Mouse (Mus musculus) ovary, adult 10 weeks (tissue): ENCODE measurements around the gene Usp17la. TPM values are rescaled to one million over a fixed set of nuclear protein-coding genes. Genes with fewer than 3 reads are reported as not detected.

ENCODE experiments used
- polyA plus RNA-seq: library from polyadenylated mRNA; stranded (reverse); fragments of 350-450 nt; fragmentation: Illumina TruSeq; extraction: RNeasy Lipid Tissue Mini Kit (QIAGEN cat#74804); gene quantifications from one replicate; pipeline ENCODE4 v1.2.3, GENCODE M21; 2014

The Usp17la gene
- polyA plus RNA-seq, result not detected

DNA sequence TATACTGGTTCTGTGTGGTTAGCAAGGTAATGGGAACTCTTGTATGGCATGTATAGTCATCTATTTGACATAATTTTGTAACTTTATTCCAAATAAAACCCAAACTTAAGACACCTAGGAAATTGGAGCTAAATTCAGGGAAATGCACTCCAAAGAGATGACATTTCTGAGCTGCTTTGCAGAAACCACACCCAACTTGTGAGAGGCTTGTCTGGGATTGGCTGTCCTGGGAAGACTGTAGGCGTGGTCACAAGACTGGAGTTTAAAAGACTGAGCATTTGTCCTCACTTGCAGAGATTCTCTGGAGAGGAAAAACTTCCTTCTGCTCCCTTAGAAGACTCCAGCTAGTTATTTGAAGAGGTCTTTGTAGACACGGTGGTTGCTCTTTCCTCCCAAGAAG is at the start of gene Usp17la:
Gene Usp17la, plus strand, starts transcription at position 301 of the 400 bp plus-strand sequence.

DNA sequence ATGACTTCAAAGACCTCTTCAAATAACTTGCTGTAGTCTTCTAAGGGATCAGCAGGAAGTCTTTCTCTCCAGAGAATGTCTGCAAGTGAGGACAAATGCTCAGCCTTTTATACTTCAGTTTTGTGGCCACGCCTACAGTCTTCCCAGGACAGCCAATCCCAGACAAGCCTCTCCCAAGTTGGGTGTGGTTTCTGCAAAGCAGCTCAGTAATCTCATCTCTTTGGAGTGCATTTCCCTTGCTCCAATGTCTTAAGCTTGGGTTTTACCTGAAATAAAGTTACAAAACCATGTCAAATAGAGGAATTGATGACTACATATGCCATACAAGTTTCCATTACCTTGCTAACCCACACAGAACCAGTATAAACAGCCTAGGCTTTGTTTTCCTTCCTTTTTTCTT is 14.3 kb upstream of the Usp17la start, which contains the start of gene Usp17lb:
Gene Usp17lb, minus strand, starts transcription at position 101 of the 400 bp plus-strand sequence.

DNA sequence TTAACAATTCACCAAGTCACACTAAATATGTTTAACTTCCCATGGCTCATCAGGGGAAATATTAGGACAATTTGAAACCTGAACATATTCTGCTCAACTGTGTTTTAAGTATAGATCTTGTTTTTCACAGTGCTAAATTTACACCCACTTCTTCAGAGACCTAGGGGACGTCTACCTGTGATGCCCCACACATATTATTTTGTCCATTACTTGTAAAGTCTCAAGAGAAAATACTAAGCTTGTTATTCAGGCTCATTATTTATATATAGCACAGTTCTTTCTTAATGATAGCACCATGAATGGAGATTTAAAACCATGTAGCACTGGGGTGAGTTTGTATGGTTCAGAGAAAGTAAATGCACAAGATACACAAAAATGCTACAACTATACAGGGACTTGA is 20.9 kb downstream of the Usp17la start, which contains the start of gene Olfr665:
Gene Olfr665, plus strand, starts transcription at position 301 of the 400 bp plus-strand sequence.

DNA sequence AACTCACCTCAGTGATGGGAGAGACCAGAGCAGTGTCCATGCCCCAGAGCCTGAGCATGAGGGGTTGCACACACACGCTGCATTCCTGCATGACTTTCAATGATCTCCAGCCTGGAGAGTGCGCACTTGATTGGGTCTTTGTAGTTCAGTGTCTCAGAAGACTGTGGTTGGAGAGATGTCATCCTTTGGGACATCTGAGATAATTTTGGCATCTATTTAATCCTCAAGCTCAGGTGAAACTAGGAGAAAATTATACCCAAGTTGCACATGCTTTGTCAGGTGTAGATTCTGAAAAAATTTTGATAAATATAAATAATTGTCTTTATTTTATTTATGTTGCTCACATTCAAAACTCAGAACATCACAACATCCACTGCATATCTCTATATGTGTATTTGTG is 39.0 kb downstream of the Usp17la start, which contains the start of gene Olfr666:
Gene Olfr666, minus strand, starts transcription at position 101 of the 400 bp plus-strand sequence.

Other genes with a start within 250 kb of the Usp17la start
- not detected for gene Olfr656, start 243.1 kb upstream of the Usp17la start, polyA plus RNA-seq
- not detected for gene Olfr657, start 232.2 kb upstream of the Usp17la start, polyA plus RNA-seq
- not detected for gene Olfr658, start 209.7 kb upstream of the Usp17la start, polyA plus RNA-seq
- not detected for gene Olfr659, start 190.3 kb upstream of the Usp17la start, polyA plus RNA-seq
- not detected for gene Olfr661, start 170.5 kb upstream of the Usp17la start, polyA plus RNA-seq
- gene Usp17le, start 79.5 kb upstream of the Usp17la start, polyA plus RNA-seq, result not detected
- not detected for gene Usp17lb, start 14.4 kb upstream of the Usp17la start, polyA plus RNA-seq
- gene Olfr665, start 21.0 kb downstream of the Usp17la start, polyA plus RNA-seq, result not detected
- gene Olfr666, start 38.9 kb downstream of the Usp17la start, polyA plus RNA-seq, result not detected
- not detected for gene Olfr667, start 64.5 kb downstream of the Usp17la start, polyA plus RNA-seq
- gene Olfr668, start 71.0 kb downstream of the Usp17la start, polyA plus RNA-seq, result not detected
- gene Olfr669, start 77.2 kb downstream of the Usp17la start, polyA plus RNA-seq, result not detected
- gene Olfr670, start 105.6 kb downstream of the Usp17la start, polyA plus RNA-seq, result not detected
- gene Olfr671, start 122.1 kb downstream of the Usp17la start, polyA plus RNA-seq, result not detected
- not detected for gene Olfr672, start 145.0 kb downstream of the Usp17la start, polyA plus RNA-seq
- not detected for gene Olfr675, start 171.5 kb downstream of the Usp17la start, polyA plus RNA-seq
- not detected for gene Olfr676, start 175.7 kb downstream of the Usp17la start, polyA plus RNA-seq
- gene Olfr677, start 194.4 kb downstream of the Usp17la start, polyA plus RNA-seq, result not detected
- not detected for gene Olfr678, start 207.5 kb downstream of the Usp17la start, polyA plus RNA-seq
- not detected for gene Olfr679, start 224.2 kb downstream of the Usp17la start, polyA plus RNA-seq
- gene Olfr680-ps1, start 235.8 kb downstream of the Usp17la start, polyA plus RNA-seq, result not detected